Mouse (Mus musculus): ENCODE results near the gene Fancd2.

- no peak for TF ChIP-seq GATA1 (IDR thresholded peaks at IDR 0.05; ENCODE audit: low read length)
- TF ChIP-seq TAL1 (IDR thresholded peaks at IDR 0.05; ENCODE audit: low read length), result no peak
These were observed 29.9 kb upstream of the Fancd2 start, which contains the start of gene Prrt3 for GRCm38 (mm10) chr6:113501388-113502084.
